Mouse (Mus musculus) C2C12 (cell line): Measurements from ENCODE around the gene Dennd2d. TPM values are rescaled to one million over a fixed set of nuclear protein-coding genes. Genes with fewer than 3 reads are reported as not detected.

Source experiments
- H3K27me3 ChIP-seq: one replicate; pipeline ENCODE4 v1.6.1; 2011; ENCODE audit not compliant: control insufficient read depth, insufficient read depth, insufficient read length
- H3K36me3 ChIP-seq: one replicate; pipeline ENCODE4 v1.6.1; 2011; ENCODE audit not compliant: control insufficient read depth, insufficient read depth
- H3K4me3 ChIP-seq: one replicate; pipeline ENCODE4 v1.5.1; 2011; ENCODE audit warnings: mild to moderate bottlenecking, control low read depth; ENCODE audit not compliant: poor library complexity, insufficient read depth, severe bottlenecking
- H3K79me2 ChIP-seq: one replicate; pipeline ENCODE4 v1.6.1; 2011; ENCODE audit not compliant: control insufficient read depth, insufficient read depth
- H3K79me3 ChIP-seq: one replicate; pipeline ENCODE4 v1.6.1; 2011; ENCODE audit warnings: low read depth, control low read depth
- H3ac ChIP-seq: one replicate; pipeline ENCODE3; 2011; ENCODE audit warnings: low read depth; ENCODE audit not compliant: control insufficient read depth, insufficient read length
- CEBPB ChIP-seq: IDR thresholded peaks from one replicate; pipeline ENCODE4 v1.6.1; 2011; ENCODE audit warnings: low read depth, mild to moderate bottlenecking, control low read depth, moderate library complexity
- CTCF ChIP-seq: IDR thresholded peaks from one replicate; pipeline ENCODE4 v1.5.1; 2011; ENCODE audit not compliant: control insufficient read depth, insufficient read depth, insufficient read length
- FOSL1 ChIP-seq: IDR thresholded peaks from one replicate; pipeline ENCODE4 v1.8.0; 2011; ENCODE audit warnings: mild to moderate bottlenecking, low read length; ENCODE audit not compliant: poor library complexity, insufficient read depth, severe bottlenecking
- MAX ChIP-seq: IDR thresholded peaks from one replicate; pipeline ENCODE4 v1.6.1; 2011; ENCODE audit warnings: mild to moderate bottlenecking, control low read depth
- MYOD1 ChIP-seq: IDR thresholded peaks from one replicate; pipeline ENCODE4 v1.6.1; 2011; ENCODE audit warnings: low read depth; ENCODE audit not compliant: control insufficient read depth, insufficient read length
- MYOG ChIP-seq: IDR thresholded peaks from one replicate; pipeline ENCODE4 v1.6.1; 2011; ENCODE audit not compliant: control insufficient read depth, insufficient read length; ENCODE audit errors: extremely low read depth
- USF1 ChIP-seq: IDR thresholded peaks from one replicate; pipeline ENCODE4 v1.6.1; 2011; ENCODE audit warnings: low read depth, mild to moderate bottlenecking, control low read depth, moderate library complexity
- polyA plus RNA-seq: library from polyadenylated mRNA; unstranded; fragments of >200 nt; fragmentation: generic; extraction: Trizol; gene quantifications from one replicate; pipeline ENCODE4 v1.2.1, GENCODE M21; 2012; ENCODE audit warnings: missing spikeins

Gene Dennd2d
- polyA plus RNA-seq, 1 experiment: 0.23 TPM

GRCm38 (mm10) chr3:106502892-106503291 lies 20.7 kb downstream of the Dennd2d start:
- H3K79me2 ChIP-seq: no peaks in the 10 kb centered on the region
- no peak overlapping the region for H3ac ChIP-seq
- no peaks in the 10 kb centered on the region for H3K79me3 ChIP-seq
- peaks cover 17% of the 10 kb centered on the region for H3K36me3 ChIP-seq
- no peak overlapping the region for H3K4me3 ChIP-seq
- TF ChIP-seq CTCF: no peak
- TF ChIP-seq MYOD1: no peak
- no peak for TF ChIP-seq USF1
- TF ChIP-seq MYOG: no peak
- no peak for TF ChIP-seq CEBPB
- TF ChIP-seq FOSL1: no peak
- no peak for TF ChIP-seq MAX
- no peaks in the 10 kb centered on the region for H3K27me3 ChIP-seq

DNA sequence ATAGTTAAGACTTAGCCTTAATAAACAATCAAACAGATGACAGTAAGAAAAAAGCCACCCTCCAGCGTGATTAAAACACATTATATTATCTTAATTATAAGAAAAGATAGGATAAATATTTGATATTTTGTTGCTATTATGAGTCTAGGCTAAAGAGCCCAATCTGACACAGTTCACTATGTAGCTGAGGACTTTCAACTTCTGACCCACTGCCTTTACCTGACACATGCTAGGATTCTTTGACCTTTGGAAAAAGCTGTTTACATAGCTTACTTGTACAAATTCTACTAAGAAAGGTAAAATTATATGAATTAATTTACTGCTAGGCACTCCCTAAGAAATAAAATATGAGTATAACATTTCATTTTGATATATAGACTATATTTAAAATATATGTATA lies 28.5 kb downstream of the Dennd2d start:
- Histone ChIP-seq H3ac (no peak overlapping the region), H3K79me2 (no peaks in the 10 kb centered on the region), H3K36me3 (no peaks in the 10 kb centered on the region), H3K4me3 (no peak overlapping the region), H3K27me3 (no peaks in the 10 kb centered on the region), H3K79me3 (no peaks in the 10 kb centered on the region)
- TF ChIP-seq MYOG: no peak
- no peak for TF ChIP-seq CEBPB
- no peak for TF ChIP-seq USF1
- no peak for TF ChIP-seq FOSL1
- TF ChIP-seq MYOD1: no peak
- no peak for TF ChIP-seq CTCF
- no peak for TF ChIP-seq MAX

DNA sequence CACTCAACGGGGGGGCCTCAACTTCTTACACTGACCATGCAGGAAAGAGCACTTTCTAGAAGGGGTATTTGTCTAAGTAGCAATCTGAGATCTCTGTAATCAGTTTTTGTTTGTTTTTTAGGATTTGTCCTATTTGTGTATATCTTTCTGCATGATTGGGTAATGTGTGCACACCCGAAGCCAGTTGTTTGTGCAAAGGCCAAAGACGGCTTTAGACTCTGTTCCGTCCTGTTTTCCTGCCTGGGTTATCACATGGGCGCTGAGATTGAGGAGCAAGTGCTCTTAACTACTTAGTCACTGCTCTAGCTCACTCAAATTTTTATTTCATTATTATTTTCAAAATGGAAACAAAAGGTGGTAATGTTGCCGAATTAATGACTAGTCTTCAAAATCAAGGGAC lies 32.8 kb downstream of the Dennd2d start:
- peaks cover 3% of the 10 kb centered on the region for H3K36me3 ChIP-seq
- no peak overlapping the region for H3ac ChIP-seq
- H3K79me3 ChIP-seq: no peaks in the 10 kb centered on the region
- no peak overlapping the region for H3K4me3 ChIP-seq
- TF ChIP-seq FOSL1: no peak
- no peak for TF ChIP-seq CEBPB
- no peak for TF ChIP-seq USF1
- no peak for TF ChIP-seq MYOG
- TF ChIP-seq MAX: no peak
- no peak for TF ChIP-seq CTCF
- no peak for TF ChIP-seq MYOD1
- no peaks in the 10 kb centered on the region for H3K79me2 ChIP-seq
- H3K27me3 ChIP-seq: no peaks in the 10 kb centered on the region

GRCm38 (mm10) chr3:106522730-106523129 lies 40.5 kb downstream of the Dennd2d start:
- TF ChIP-seq USF1 (no peak), CEBPB (no peak), CTCF (no peak), MYOD1 (no peak), MYOG (no peak)
- Histone ChIP-seq H3K36me3 (peaks cover 3% of the 10 kb centered on the region), H3K79me2 (no peaks in the 10 kb centered on the region), H3K4me3 (no peak overlapping the region), H3ac (no peak overlapping the region), H3K27me3 (no peaks in the 10 kb centered on the region), H3K79me3 (no peaks in the 10 kb centered on the region)

GRCm38 (mm10) chr3:106526411-106526810 lies 44.2 kb downstream of the Dennd2d start:
- H3K4me3 ChIP-seq: no peak overlapping the region
- no peaks in the 10 kb centered on the region for H3K27me3 ChIP-seq
- H3K79me3 ChIP-seq: no peaks in the 10 kb centered on the region
- no peak overlapping the region for H3ac ChIP-seq
- no peak for TF ChIP-seq CEBPB
- no peak for TF ChIP-seq USF1
- no peaks in the 10 kb centered on the region for H3K79me2 ChIP-seq
- H3K36me3 ChIP-seq: peaks cover 8% of the 10 kb centered on the region

GRCm38 (mm10) chr3:106528032-106528431 lies 45.8 kb downstream of the Dennd2d start:
- H3K36me3 ChIP-seq: peaks cover 13% of the 10 kb centered on the region
- no peak overlapping the region for H3K4me3 ChIP-seq
- no peaks in the 10 kb centered on the region for H3K27me3 ChIP-seq
- H3K79me3 ChIP-seq: no peaks in the 10 kb centered on the region
- no peak overlapping the region for H3ac ChIP-seq
- no peak for TF ChIP-seq MYOG
- no peak for TF ChIP-seq FOSL1
- no peak for TF ChIP-seq USF1
- TF ChIP-seq CTCF: no peak
- TF ChIP-seq MYOD1: no peak
- no peak for TF ChIP-seq MAX
- TF ChIP-seq CEBPB: no peak
- no peaks in the 10 kb centered on the region for H3K79me2 ChIP-seq
